In the genomic region with DNA sequence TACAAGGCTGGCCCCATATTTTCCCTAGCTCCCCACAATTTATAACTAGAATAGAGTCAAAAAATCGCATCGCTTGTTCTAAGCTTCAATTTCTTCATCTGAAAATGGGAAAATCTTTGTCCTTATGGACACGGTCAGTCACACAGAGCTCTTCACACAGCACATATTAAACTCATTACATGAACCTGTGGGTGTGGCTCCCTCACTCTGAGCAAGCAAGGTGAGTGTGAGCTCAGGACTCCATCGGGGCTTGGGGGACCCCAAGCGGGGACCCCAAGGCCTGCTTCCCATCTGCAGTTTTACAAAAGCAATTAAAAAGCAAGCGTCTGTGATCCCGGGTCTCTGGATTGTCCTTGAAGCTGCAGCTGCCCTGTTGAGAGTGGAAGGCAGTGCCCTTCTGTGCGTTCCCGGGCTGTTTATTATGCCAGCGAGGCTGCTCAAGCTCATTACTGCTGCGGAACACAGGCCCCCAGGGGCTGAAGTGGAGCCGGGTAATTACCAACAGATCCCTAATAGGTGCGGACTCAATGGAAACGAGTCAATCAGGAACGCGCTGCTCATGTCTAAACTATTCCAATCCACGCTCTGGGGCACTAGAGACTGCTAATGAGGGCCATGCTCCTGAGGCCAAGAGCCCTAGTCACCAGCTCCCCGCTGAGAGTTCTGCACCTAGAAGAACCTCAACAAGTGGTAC, we compare ENCODE assay signal across 8 mouse cellular contexts.
DNase-seq lines count a peak whose midpoint lies in the region; ATAC-seq and TF ChIP-seq lines count a peak whose summit lies in the region.

No protein-coding gene starts in this region.

- ATAC-seq in embryonic facial prominence, embryonic 11.5 days (replicated peaks; ENCODE audit: insufficient number of reproducible peaks, low FRiP score, low TSS enrichment, low read depth) = peak; percentile 67; the same call in 1 of the 2 replicates
- peak; percentile 94 for ATAC-seq in midbrain, embryonic 13.5 days
- ATAC-seq in granulocyte monocyte progenitor cell, adult 5-6 weeks (replicated peaks; ENCODE audit: poor library complexity, severe bottlenecking) = no peak

- H3K27me3 ChIP-seq in cerebellum, adult 2 months (ENCODE audit: control insufficient read depth, insufficient read depth, low read length) = no peaks in the 10 kb centered on the region
- no peaks in the 10 kb centered on the region for H3K27me3 ChIP-seq in embryonic facial prominence, embryonic 11.5 days (ENCODE audit: control insufficient read depth, insufficient read depth, low read length)
- H3K27me3 ChIP-seq in kidney, adult 2 months (replicated peaks; ENCODE audit: control insufficient read depth, insufficient read depth, low read length) = no peaks in the 10 kb centered on the region
- H3K27me3 ChIP-seq in midbrain, embryonic 13.5 days = no peaks in the 10 kb centered on the region

- no peak for TF ChIP-seq CTCF in cerebellum, adult 2 months (IDR thresholded peaks at IDR 0.05; ENCODE audit: borderline replicate concordance, insufficient read depth, low read depth, low read length)
- no peak for TF ChIP-seq CTCF in kidney, adult 2 months (conservative IDR thresholded peaks at IDR 0.05; ENCODE audit: insufficient read depth, insufficient read length, low read depth, low read length)

- H3K9ac ChIP-seq in embryonic facial prominence, embryonic 11.5 days (replicated peaks; ENCODE audit: low read length) = no peak overlapping the region; the same call in 1 of the 2 replicates
- H3K9ac ChIP-seq in midbrain, embryonic 13.5 days (replicated peaks) = no peak overlapping the region

- H3K27ac ChIP-seq in cerebellum, adult 2 months (ENCODE audit: insufficient read depth, low read length) = no peak overlapping the region
- H3K27ac ChIP-seq in embryonic facial prominence, embryonic 11.5 days (replicated peaks; ENCODE audit: low read depth, low read length) = no peak overlapping the region
- no peak overlapping the region for H3K27ac ChIP-seq in kidney, adult 2 months (ENCODE audit: insufficient read depth, low read depth, low read length)
- peak overlapping the region; percentile 58 for H3K27ac ChIP-seq in midbrain, embryonic 13.5 days

- H3K4me1 ChIP-seq in cerebellum, adult 2 months (ENCODE audit: control insufficient read depth, insufficient read depth, low read length) = no peaks in the 10 kb centered on the region
- no peaks in the 10 kb centered on the region for H3K4me1 ChIP-seq in embryonic facial prominence, embryonic 11.5 days (ENCODE audit: control insufficient read depth, insufficient read depth, low read length)
- H3K4me1 ChIP-seq in kidney, adult 2 months (ENCODE audit: control insufficient read depth, insufficient read depth, low read length) = no peaks in the 10 kb centered on the region
- H3K4me1 ChIP-seq in midbrain, embryonic 13.5 days (replicated peaks) = peaks cover 11% of the 10 kb centered on the region

- no peak overlapping the region for H3K4me2 ChIP-seq in embryonic facial prominence, embryonic 11.5 days (ENCODE audit: low read depth, low read length)
- no peak overlapping the region; the same call in 1 of the 2 replicates for H3K4me2 ChIP-seq in midbrain, embryonic 13.5 days (replicated peaks)

- H3K4me3 ChIP-seq in cerebellum, adult 2 months (replicated peaks; ENCODE audit: insufficient read depth, low read depth, low read length) = no peak overlapping the region
- H3K4me3 ChIP-seq in embryonic facial prominence, embryonic 11.5 days (ENCODE audit: low read depth, low read length) = no peak overlapping the region
- no peak overlapping the region for H3K4me3 ChIP-seq in kidney, adult 2 months (ENCODE audit: insufficient read depth, low read depth, low read length)
- H3K4me3 ChIP-seq in midbrain, embryonic 13.5 days (replicated peaks) = no peak overlapping the region

- intact Hi-C loops in heart, postnatal 10 days (cut with DNase I) = no loop called here

- TF ChIP-seq POLR2A in cerebellum, adult 2 months (IDR thresholded peaks at IDR 0.05; ENCODE audit: borderline replicate concordance, insufficient read depth, low read length) = no peak
- TF ChIP-seq POLR2A in kidney, adult 2 months (IDR thresholded peaks at IDR 0.05; ENCODE audit: low read depth, low read length) = no peak

- H3K36me3 ChIP-seq in embryonic facial prominence, embryonic 11.5 days (replicated peaks; ENCODE audit: control insufficient read depth, insufficient read depth, low read depth, low read length) = no peaks in the 10 kb centered on the region
- no peaks in the 10 kb centered on the region for H3K36me3 ChIP-seq in kidney, adult 2 months (ENCODE audit: control insufficient read depth, insufficient read depth, low read length)
- no peaks in the 10 kb centered on the region for H3K36me3 ChIP-seq in midbrain, embryonic 13.5 days

- 54% methylated on average over 18 of the region's 18 CpGs for WGBS in cerebellum, adult 2 months
- 27% methylated on average over 18 of the region's 18 CpGs for WGBS in embryonic facial prominence, embryonic 11.5 days
- 41% methylated on average over 18 of the region's 18 CpGs for WGBS in kidney, adult 2 months
- 39% methylated on average over 18 of the region's 18 CpGs for WGBS in midbrain, embryonic 13.5 days

- peak; percentile 8 for DNase-seq in cerebellum, adult 11-12 months
- no peak for DNase-seq in cerebellum, adult 2 months
- DNase-seq in embryonic facial prominence, embryonic 11.5 days (ENCODE audit: low spot score) = peak; percentile 61
- peak; percentile 54 for DNase-seq in kidney, adult 2 months
- no peak for DNase-seq in heart, postnatal 10 days
- DNase-seq in spleen, postnatal 14 days (ENCODE audit: low spot score in 2 of 2) = no peak

- no peaks in the 10 kb centered on the region for H3K9me3 ChIP-seq in embryonic facial prominence, embryonic 11.5 days (replicated peaks; ENCODE audit: control insufficient read depth, low read length)
- no peaks in the 10 kb centered on the region for H3K9me3 ChIP-seq in midbrain, embryonic 13.5 days

Comparison
In these comparisons a context has a peak if more than half of its experiments do, and no peak if none do; other contexts are left out.
1. DNase-seq: peak in cerebellum, adult 11-12 months (single experiment), embryonic facial prominence, embryonic 11.5 days (single experiment) and kidney, adult 2 months (single experiment); none in cerebellum, adult 2 months (0 of 2), heart, postnatal 10 days (0 of 2) and spleen, postnatal 14 days (0 of 2).